Mouse (Mus musculus): Measurements from ENCODE around the gene Nrp1. TPM values are rescaled to one million over a fixed set of nuclear protein-coding genes. Genes with fewer than 3 reads are reported as not detected.

The Nrp1 gene
- total RNA-seq, 2 experiments from 2014 or later: 12.1 to 17.2 TPM

DNA sequence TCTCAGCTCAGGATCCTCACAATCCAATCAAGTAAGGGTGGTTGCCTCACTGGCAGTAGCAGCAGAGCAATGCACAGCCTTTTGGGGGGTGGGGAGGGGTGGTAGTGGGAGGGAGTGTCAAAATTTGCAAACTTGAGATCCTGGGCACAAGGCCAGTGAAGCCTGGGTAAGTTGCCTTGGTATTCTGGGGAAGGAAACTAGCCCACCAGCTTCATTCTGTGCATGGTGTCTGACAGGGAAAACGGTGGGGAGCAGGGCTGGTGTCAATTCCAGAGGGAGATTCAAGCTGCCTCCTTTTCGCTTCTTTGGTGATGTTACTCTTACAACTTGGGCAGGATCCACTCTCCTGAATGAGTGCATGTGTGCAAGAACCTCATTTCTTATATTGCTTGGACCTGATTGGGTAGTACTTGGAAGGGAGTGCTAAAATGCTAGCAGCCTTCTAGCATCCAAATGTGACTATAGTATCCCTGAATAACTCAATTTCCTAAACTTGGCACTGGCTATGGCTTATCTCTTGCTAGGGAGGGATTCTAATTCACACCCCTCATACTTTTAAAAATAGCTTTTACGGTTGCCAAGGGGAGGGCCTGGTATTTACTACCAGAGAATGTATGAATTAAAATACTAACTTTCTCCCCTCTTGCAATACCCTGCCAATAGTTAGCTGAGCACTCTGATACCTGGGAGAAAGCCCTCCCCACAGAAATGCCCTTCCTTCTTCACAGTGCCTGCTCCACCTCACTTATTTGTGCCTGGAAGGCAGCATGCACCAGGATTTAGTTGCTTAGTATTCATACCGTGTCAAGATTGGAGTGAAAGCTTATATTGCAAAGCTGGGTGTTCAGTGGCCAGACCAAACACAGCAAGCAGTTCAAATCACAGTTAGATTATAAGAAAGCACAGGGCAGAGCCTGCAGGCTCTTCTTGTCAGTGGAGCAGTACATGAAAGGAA is 57.6 kb downstream of the Nrp1 start:
- ATAC-seq (replicated peaks; ENCODE audit: poor library complexity, severe bottlenecking): no peak

- ATAC-seq (replicated peaks; ENCODE audit: poor library complexity, severe bottlenecking): no peak
Measured at GRCm38 (mm10) chr8:128416896-128417295, 58.5 kb downstream of the Nrp1 start.

GRCm38 (mm10) chr8:128417956-128418796 is 59.8 kb downstream of the Nrp1 start:
- peak; percentile 50 for ATAC-seq (replicated peaks; ENCODE audit: poor library complexity, severe bottlenecking)

- peak; percentile 81 for ATAC-seq (replicated peaks; ENCODE audit: poor library complexity, severe bottlenecking)
Measured at GRCm38 (mm10) chr8:128419984-128420383, 61.6 kb downstream of the Nrp1 start.

DNA sequence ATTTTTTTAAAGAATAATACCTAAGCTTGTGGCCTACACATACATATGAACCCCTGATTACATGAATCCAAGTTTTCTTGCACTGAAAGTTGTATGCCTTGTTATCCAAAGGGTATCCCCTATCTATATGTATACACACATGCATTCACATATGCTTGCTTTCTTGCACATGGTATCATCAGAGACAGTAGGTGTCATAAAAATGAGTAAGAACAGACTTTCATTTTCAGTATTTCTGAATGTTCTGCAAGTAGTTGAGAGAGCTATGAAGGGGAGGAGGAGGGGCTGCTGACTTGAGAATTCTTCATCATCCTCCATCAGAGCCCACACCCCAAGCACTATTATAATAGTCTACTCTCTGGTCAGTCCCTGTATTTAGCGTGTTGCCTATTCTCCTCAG is 62.0 kb downstream of the Nrp1 start:
- ATAC-seq (replicated peaks; ENCODE audit: poor library complexity, severe bottlenecking): no peak

- no peak for ATAC-seq (replicated peaks; ENCODE audit: poor library complexity, severe bottlenecking)
Measured at GRCm38 (mm10) chr8:128423813-128424212, 65.4 kb downstream of the Nrp1 start.

GRCm38 (mm10) chr8:128424626-128425333 is 66.4 kb downstream of the Nrp1 start:
- no peak for ATAC-seq (replicated peaks; ENCODE audit: poor library complexity, severe bottlenecking)

DNA sequence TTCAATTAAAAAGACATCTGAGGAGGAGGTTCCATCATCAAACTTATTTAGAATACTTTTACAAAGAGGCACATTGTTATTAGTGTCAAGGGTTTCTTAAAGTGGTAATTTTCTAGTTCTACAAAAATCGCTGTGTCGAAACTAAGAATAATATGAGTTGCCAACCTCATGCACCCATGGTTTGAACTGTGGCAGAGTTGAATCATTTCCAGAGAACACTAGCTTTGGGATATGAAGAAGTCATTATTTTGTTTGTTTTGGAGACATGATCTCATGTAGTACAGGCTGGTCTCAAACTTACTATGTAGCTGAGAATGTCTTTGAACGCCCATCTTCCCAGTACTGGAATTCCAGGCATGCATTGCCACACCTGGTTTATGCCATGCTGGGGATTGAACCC is 68.7 kb downstream of the Nrp1 start:
- no peak for ATAC-seq (replicated peaks; ENCODE audit: poor library complexity, severe bottlenecking)

- ATAC-seq (replicated peaks; ENCODE audit: poor library complexity, severe bottlenecking): no peak
Measured at GRCm38 (mm10) chr8:128428971-128429370, 70.6 kb downstream of the Nrp1 start.

DNA sequence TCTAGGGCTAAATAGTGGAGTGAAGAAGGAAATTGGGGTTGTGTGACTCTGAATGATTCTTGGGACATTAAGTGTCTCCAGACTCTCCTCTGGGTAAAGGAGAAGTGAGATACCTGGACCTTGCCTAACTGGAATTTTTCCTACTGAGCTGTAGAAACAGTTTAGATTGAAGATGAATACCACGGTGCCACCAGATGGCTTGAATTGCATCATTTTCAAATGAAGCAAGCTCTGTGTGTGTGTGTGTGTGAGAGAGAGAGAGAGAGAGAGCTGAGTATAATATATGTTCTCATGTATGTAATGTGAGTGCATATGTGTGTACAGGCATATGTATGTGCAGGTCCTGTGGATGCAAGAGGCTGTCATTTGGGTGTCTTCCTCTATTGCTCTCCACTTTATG is 72.7 kb downstream of the Nrp1 start:
- ATAC-seq (replicated peaks; ENCODE audit: poor library complexity, severe bottlenecking): peak; percentile 86

DNA sequence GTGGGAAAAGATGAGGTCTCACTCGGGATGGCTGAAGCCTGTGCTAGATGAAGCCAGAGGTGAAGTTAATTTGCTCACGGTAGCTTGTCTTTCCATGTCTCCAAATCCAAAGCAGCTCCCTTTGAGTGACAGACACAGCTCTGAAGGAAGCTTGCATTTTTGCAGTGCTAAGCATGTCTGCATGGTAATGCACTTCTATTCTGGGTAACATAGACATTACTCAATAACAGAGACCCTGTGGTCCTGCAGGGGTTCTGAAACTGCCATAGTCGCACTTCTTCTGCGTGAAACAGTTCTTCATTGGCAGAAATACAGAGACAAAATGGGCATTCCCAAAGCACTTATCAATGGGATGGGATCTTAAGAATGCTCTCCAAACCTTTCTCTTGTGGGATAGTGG is 77.3 kb downstream of the Nrp1 start:
- peak; percentile 43; the same call in 1 of the 2 replicates for ATAC-seq (replicated peaks; ENCODE audit: poor library complexity, severe bottlenecking)

GRCm38 (mm10) chr8:128437156-128437825 is 78.9 kb downstream of the Nrp1 start:
- ATAC-seq (replicated peaks; ENCODE audit: poor library complexity, severe bottlenecking): no peak

DNA sequence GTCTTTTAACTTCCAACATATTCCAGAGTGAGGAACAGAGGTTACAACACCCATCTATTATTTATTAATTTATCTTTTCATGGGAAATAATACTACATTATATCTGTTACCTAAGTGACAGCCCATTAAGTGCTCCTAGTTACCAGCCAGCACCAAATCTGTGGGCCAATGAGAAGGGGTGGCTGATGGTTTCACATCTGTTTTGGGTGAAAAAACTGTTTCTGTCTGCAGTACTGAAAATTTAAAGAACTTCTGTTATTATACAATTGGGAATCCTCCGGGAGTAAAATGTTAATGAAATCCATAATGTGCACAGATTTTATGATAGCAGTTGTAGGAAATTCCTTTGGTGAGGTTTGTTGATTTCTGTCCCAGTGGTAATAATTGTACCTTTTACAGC is 83.0 kb downstream of the Nrp1 start:
- ATAC-seq (replicated peaks; ENCODE audit: poor library complexity, severe bottlenecking): no peak

DNA sequence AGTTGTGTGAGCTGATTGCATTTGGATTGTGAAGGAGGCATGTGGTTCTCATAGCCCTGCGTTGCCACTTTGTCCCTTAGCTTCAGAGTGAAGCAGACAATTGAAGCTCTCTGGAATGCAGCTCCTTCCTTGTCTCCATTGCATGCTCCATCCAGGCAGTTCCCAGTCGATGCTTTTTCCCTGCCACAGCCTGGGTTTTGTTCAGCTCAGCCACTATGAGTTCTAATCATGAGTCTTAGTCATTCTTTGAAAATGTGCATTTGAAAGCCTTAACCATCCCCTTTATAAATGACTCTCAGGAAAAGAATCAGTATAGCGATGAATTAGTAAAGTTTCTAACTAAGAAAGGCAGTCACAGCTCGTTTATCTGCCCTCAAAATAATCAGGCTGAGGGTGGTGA is 87.2 kb downstream of the Nrp1 start:
- ATAC-seq (replicated peaks; ENCODE audit: poor library complexity, severe bottlenecking): no peak

- no peak for ATAC-seq (replicated peaks; ENCODE audit: poor library complexity, severe bottlenecking)
Measured at GRCm38 (mm10) chr8:128446636-128447035, 88.2 kb downstream of the Nrp1 start.

GRCm38 (mm10) chr8:128447320-128447719 is 88.9 kb downstream of the Nrp1 start:
- no peak for ATAC-seq (replicated peaks; ENCODE audit: poor library complexity, severe bottlenecking)

DNA sequence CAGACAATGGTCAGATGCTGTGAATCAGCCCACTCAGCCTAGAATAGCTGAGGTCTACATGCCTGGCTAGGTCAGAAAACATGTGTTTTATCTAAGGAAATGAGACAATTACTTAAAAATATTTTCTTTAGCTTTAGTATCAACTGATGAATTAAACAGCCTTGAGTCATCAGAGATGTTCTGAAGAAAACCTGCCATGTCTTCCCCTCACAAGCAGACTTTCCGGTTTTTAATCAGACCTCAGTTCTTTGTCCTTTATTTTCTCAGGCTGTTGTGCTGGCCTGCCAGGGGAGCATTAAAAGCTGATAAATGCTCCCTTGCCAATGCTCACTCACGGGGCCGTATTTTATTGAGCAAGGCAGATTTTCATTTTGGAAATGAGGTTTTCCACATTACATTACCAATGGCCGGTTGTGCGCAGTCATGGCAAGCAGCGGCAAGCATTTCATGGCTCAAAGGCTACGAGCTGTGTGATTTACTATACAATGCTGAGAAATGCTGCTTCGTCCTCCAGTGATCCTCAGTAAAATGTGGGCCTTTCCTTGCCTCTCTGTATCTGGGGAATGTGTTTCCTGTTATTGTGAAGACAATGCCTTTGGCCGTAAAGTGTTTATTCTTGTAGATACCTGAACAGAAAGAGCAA is 92.1 kb downstream of the Nrp1 start:
- ATAC-seq (replicated peaks; ENCODE audit: poor library complexity, severe bottlenecking): no peak

DNA sequence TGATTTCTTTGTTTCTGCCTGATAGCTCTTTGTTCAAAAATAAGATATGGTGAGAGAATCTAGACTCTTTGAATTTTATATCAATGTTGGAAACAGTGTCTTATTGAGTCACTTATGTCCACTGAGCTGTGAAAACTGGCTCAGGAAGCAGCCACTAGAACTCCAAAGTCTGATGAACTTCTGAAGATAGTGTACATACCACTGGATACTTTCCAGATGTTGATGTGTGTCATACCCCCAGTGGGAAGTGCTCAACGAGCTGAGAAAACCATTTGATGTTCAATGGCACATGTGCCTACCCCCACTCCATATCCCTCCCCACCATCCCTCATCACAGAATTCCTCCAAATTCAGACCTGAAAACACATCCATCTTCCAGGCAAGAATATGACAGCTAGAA is 92.7 kb downstream of the Nrp1 start:
- no peak for ATAC-seq (replicated peaks; ENCODE audit: poor library complexity, severe bottlenecking)

DNA sequence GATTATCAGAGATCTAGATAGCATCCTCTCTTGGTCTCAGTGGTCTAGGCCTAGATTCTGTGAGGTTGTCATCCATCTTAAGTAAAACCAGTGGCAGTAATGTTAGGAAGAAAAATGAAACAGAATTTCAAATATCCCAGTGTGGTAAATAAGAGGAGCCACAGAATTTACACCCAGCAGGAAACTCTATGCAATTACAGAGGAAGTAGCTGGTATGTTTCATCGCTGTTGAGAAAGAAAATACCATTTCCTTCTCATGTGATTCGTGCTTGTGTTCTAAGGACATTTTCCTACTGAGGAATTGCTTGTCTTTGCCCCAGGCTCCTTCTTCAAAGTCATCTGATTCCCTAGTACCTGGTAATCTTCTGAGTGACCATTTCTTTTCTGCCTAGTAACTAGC is 95.1 kb downstream of the Nrp1 start:
- ATAC-seq (replicated peaks; ENCODE audit: poor library complexity, severe bottlenecking): peak; percentile 90

DNA sequence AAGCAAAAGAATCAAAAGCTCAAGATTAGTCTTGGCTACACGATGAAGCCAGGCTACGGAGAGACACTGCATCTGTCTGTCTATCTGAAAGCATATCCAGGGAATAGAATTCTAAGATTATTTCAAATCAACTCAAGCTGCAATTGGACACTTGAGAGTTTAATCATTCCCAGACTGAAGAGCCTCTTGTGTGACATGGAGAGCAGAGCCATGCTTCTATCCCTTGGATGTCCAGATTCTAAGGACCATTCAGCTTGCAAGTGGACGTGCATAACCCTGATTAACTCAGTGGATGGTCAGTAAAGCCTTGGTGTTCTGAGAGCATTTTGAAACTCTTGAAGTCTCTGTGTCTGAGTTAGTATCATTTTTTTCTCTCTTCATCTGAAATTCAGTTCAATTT is 95.6 kb downstream of the Nrp1 start:
- no peak for ATAC-seq (replicated peaks; ENCODE audit: poor library complexity, severe bottlenecking)

Measured in granulocyte monocyte progenitor cell, adult 5-6 weeks (primary cell).